Mouse (Mus musculus): Measurements from ENCODE around the gene Ggta1. TPM values are rescaled to one million over a fixed set of nuclear protein-coding genes. Genes with fewer than 3 reads are reported as not detected.

Gene Ggta1
- polyA plus RNA-seq, 1 experiment = 3.7 TPM

- Histone ChIP-seq H3K27ac (ENCODE audit: insufficient read depth, low read length) (no peak overlapping the region), H3K4me3 (ENCODE audit: insufficient read depth, low read length) (no peak overlapping the region), H3K4me1 (ENCODE audit: control insufficient read depth, insufficient read depth, low read length) (peaks cover 5% of the 10 kb centered on the region)
- TF ChIP-seq CTCF (IDR thresholded peaks at IDR 0.05; ENCODE audit: extremely low read depth, insufficient read depth, low read length) (no peak), POLR2A (IDR thresholded peaks at IDR 0.05; ENCODE audit: extremely low read depth, insufficient read depth, low read length) (no peak)
These were observed 41.4 kb upstream of the Ggta1 start for GRCm38 (mm10) chr2:35504417-35504776.

- Histone ChIP-seq H3K27ac (ENCODE audit: insufficient read depth, low read length) (no peak overlapping the region), H3K4me1 (ENCODE audit: control insufficient read depth, insufficient read depth, low read length) (peaks cover 2% of the 10 kb centered on the region; the same call in 1 of the 2 replicates), H3K4me3 (ENCODE audit: insufficient read depth, low read length) (no peak overlapping the region)
- TF ChIP-seq CTCF (IDR thresholded peaks at IDR 0.05; ENCODE audit: extremely low read depth, insufficient read depth, low read length) (no peak), POLR2A (IDR thresholded peaks at IDR 0.05; ENCODE audit: extremely low read depth, insufficient read depth, low read length) (no peak)
These were observed 40.8 kb upstream of the Ggta1 start for GRCm38 (mm10) chr2:35503723-35504416.

GRCm38 (mm10) chr2:35503021-35503722 is 40.1 kb upstream of the Ggta1 start:
- Histone ChIP-seq H3K27ac (ENCODE audit: insufficient read depth, low read length) (no peak overlapping the region), H3K4me1 (ENCODE audit: control insufficient read depth, insufficient read depth, low read length) (peaks cover 2% of the 10 kb centered on the region; the same call in 1 of the 2 replicates), H3K4me3 (ENCODE audit: insufficient read depth, low read length) (no peak overlapping the region)
- no peak for TF ChIP-seq CTCF (IDR thresholded peaks at IDR 0.05; ENCODE audit: extremely low read depth, insufficient read depth, low read length)
- no peak for TF ChIP-seq POLR2A (IDR thresholded peaks at IDR 0.05; ENCODE audit: extremely low read depth, insufficient read depth, low read length)

GRCm38 (mm10) chr2:35502561-35502960 is 39.5 kb upstream of the Ggta1 start:
- Histone ChIP-seq H3K27ac (ENCODE audit: insufficient read depth, low read length) (no peak overlapping the region), H3K4me3 (ENCODE audit: insufficient read depth, low read length) (no peak overlapping the region), H3K4me1 (ENCODE audit: control insufficient read depth, insufficient read depth, low read length) (peaks cover 2% of the 10 kb centered on the region; the same call in 1 of the 2 replicates)
- TF ChIP-seq POLR2A (IDR thresholded peaks at IDR 0.05; ENCODE audit: extremely low read depth, insufficient read depth, low read length) (no peak), CTCF (IDR thresholded peaks at IDR 0.05; ENCODE audit: extremely low read depth, insufficient read depth, low read length) (no peak)

- no peak overlapping the region for H3K27ac ChIP-seq (ENCODE audit: insufficient read depth, low read length)
- no peak overlapping the region for H3K4me3 ChIP-seq (ENCODE audit: insufficient read depth, low read length)
- H3K4me1 ChIP-seq (ENCODE audit: control insufficient read depth, insufficient read depth, low read length) = no peaks in the 10 kb centered on the region
- TF ChIP-seq CTCF (IDR thresholded peaks at IDR 0.05; ENCODE audit: extremely low read depth, insufficient read depth, low read length) (no peak), POLR2A (IDR thresholded peaks at IDR 0.05; ENCODE audit: extremely low read depth, insufficient read depth, low read length) (no peak)
These were observed 36.4 kb upstream of the Ggta1 start for GRCm38 (mm10) chr2:35499474-35499873.

GRCm38 (mm10) chr2:35498961-35499360 is 35.9 kb upstream of the Ggta1 start:
- Histone ChIP-seq H3K4me3 (ENCODE audit: insufficient read depth, low read length) (no peak overlapping the region), H3K27ac (ENCODE audit: insufficient read depth, low read length) (no peak overlapping the region), H3K4me1 (ENCODE audit: control insufficient read depth, insufficient read depth, low read length) (no peaks in the 10 kb centered on the region)
- TF ChIP-seq POLR2A (IDR thresholded peaks at IDR 0.05; ENCODE audit: extremely low read depth, insufficient read depth, low read length) (no peak), CTCF (IDR thresholded peaks at IDR 0.05; ENCODE audit: extremely low read depth, insufficient read depth, low read length) (no peak)

- no peak for TF ChIP-seq CTCF (IDR thresholded peaks at IDR 0.05; ENCODE audit: extremely low read depth, insufficient read depth, low read length)
- no peak for TF ChIP-seq POLR2A (IDR thresholded peaks at IDR 0.05; ENCODE audit: extremely low read depth, insufficient read depth, low read length)
- Histone ChIP-seq H3K4me3 (ENCODE audit: insufficient read depth, low read length) (no peak overlapping the region), H3K27ac (ENCODE audit: insufficient read depth, low read length) (no peak overlapping the region), H3K4me1 (ENCODE audit: control insufficient read depth, insufficient read depth, low read length) (no peaks in the 10 kb centered on the region)
These were observed 34.7 kb upstream of the Ggta1 start for GRCm38 (mm10) chr2:35497662-35498196.

- Histone ChIP-seq H3K4me3 (ENCODE audit: insufficient read depth, low read length) (no peak overlapping the region), H3K4me1 (ENCODE audit: control insufficient read depth, insufficient read depth, low read length) (no peaks in the 10 kb centered on the region), H3K27ac (ENCODE audit: insufficient read depth, low read length) (no peak overlapping the region)
- no peak for TF ChIP-seq POLR2A (IDR thresholded peaks at IDR 0.05; ENCODE audit: extremely low read depth, insufficient read depth, low read length)
- TF ChIP-seq CTCF (IDR thresholded peaks at IDR 0.05; ENCODE audit: extremely low read depth, insufficient read depth, low read length) = no peak
These were observed 33.4 kb upstream of the Ggta1 start for GRCm38 (mm10) chr2:35496279-35497013.

- TF ChIP-seq CTCF (IDR thresholded peaks at IDR 0.05; ENCODE audit: extremely low read depth, insufficient read depth, low read length) (no peak), POLR2A (IDR thresholded peaks at IDR 0.05; ENCODE audit: extremely low read depth, insufficient read depth, low read length) (no peak)
- Histone ChIP-seq H3K27ac (ENCODE audit: insufficient read depth, low read length) (no peak overlapping the region), H3K4me3 (ENCODE audit: insufficient read depth, low read length) (no peak overlapping the region), H3K4me1 (ENCODE audit: control insufficient read depth, insufficient read depth, low read length) (no peaks in the 10 kb centered on the region)
These were observed 32.7 kb upstream of the Ggta1 start for GRCm38 (mm10) chr2:35495486-35496278.
